Mouse (Mus musculus) limb, embryonic 13.5 days (tissue): ENCODE data around the gene 1700001O22Rik. TPM values are rescaled to one million over a fixed set of nuclear protein-coding genes. Genes with fewer than 3 reads are reported as not detected.
A peak's percentile ranks its signal among the peaks of the same experiment; 100 is the strongest.

Experiments used
- ATAC-seq: fragments of 200-750 bp; cut with Nextera tagmentation; 2 replicates; pipeline ENCODE4 v1.8.0; 2017; ENCODE audit warnings: low read depth, moderate number of reproducible peaks, moderate TSS enrichment; ENCODE audit not compliant: low FRiP score
- H3K27ac ChIP-seq: fragments of 300-500 bp; sonication (generic); 2 replicates; pipeline ENCODE4 v1.5.1; 2015; ENCODE audit warnings: inconsistent platforms, mild to moderate bottlenecking, moderate library complexity
- H3K27me3 ChIP-seq: fragments of 300-500 bp; sonication (generic); 2 replicates; pipeline ENCODE4 v1.6.1; 2015; ENCODE audit warnings: mild to moderate bottlenecking, inconsistent platforms
- H3K36me3 ChIP-seq: fragments of 300-500 bp; sonication (generic); 2 replicates; pipeline ENCODE4 v1.6.1; 2015; ENCODE audit warnings: inconsistent platforms, mild to moderate bottlenecking, moderate library complexity
- H3K4me1 ChIP-seq: fragments of 300-500 bp; sonication (generic); 2 replicates; pipeline ENCODE4 v1.6.1; 2015; ENCODE audit warnings: inconsistent platforms
- H3K4me2 ChIP-seq: fragments of 300-500 bp; sonication (generic); replicated peaks from 2 replicates; pipeline ENCODE4 v1.6.1; 2015; ENCODE audit warnings: inconsistent platforms, mild to moderate bottlenecking, moderate library complexity
- H3K4me3 ChIP-seq: fragments of 300-500 bp; sonication (generic); 2 replicates; pipeline ENCODE4 v1.5.1; 2015; ENCODE audit warnings: moderate library complexity, mild to moderate bottlenecking, inconsistent platforms
- H3K9ac ChIP-seq: fragments of 300-500 bp; sonication (generic); 2 replicates; pipeline ENCODE4 v1.6.1; 2015; ENCODE audit warnings: mild to moderate bottlenecking, inconsistent platforms
- H3K9me3 ChIP-seq: fragments of 300-500 bp; sonication (generic); 2 replicates; pipeline ENCODE4 v1.6.1; 2016; ENCODE audit warnings: inconsistent platforms
- WGBS: fragments of 180-500 bp; shearing (Covaris S2); methylation state at CpG from one replicate; pipeline ENCODE4 v1.1.7; 2015; 5-methylcytosine and 5-hydroxymethylcytosine counted together
- polyA plus RNA-seq: library from polyadenylated mRNA; unstranded; fragments of >200 nt; fragmentation: Nextera tagmentation; extraction: Ambion mirVana; gene quantifications from 2 replicates; pipeline ENCODE4 v1.2.1, GENCODE M21; 2015

Gene 1700001O22Rik
- polyA plus RNA-seq, 1 experiment from 2014 or later: 3.2 TPM

- Histone ChIP-seq H3K27ac (no peak overlapping the region), H3K9ac (peak overlapping the region; percentile 52; the same call in 1 of the 2 replicates)
- WGBS: 3% methylated on average over 48 of the region's 48 CpGs
Observed at GRCm38 (mm10) chr2:30794179-30795108, 9.0 kb downstream of the 1700001O22Rik start.

GRCm38 (mm10) chr2:30792061-30792460 is 11.4 kb downstream of the 1700001O22Rik start:
- H3K9me3 ChIP-seq: no peaks in the 10 kb centered on the region

More at GRCm38 (mm10) chr2:30794179-30795108, 9.0 kb downstream of the 1700001O22Rik start:
- Histone ChIP-seq H3K4me1 (peaks cover 38% of the 10 kb centered on the region), H3K9me3 (no peaks in the 10 kb centered on the region), H3K4me3 (peak overlapping the region; percentile 41), H3K27me3 (no peaks in the 10 kb centered on the region), H3K4me2 (peak overlapping the region; percentile 61), H3K36me3 (no peaks in the 10 kb centered on the region)
- peak; percentile 80 for ATAC-seq

GRCm38 (mm10) chr2:30787466-30787865 is 16.0 kb downstream of the 1700001O22Rik start:
- ATAC-seq: no peak
- no peak overlapping the region for H3K4me2 ChIP-seq
- peaks cover 32% of the 10 kb centered on the region for H3K4me1 ChIP-seq
- peak overlapping the region; percentile 31; the same call in 1 of the 2 replicates for H3K9ac ChIP-seq
- H3K27ac ChIP-seq: peak overlapping the region; percentile 22; the same call in 1 of the 2 replicates
- 58% methylated on average over 4 of the region's 4 CpGs for WGBS
- no peak overlapping the region for H3K4me3 ChIP-seq
- no peaks in the 10 kb centered on the region for H3K36me3 ChIP-seq
- H3K27me3 ChIP-seq: no peaks in the 10 kb centered on the region
- no peaks in the 10 kb centered on the region for H3K9me3 ChIP-seq

More at GRCm38 (mm10) chr2:30792061-30792460, 11.4 kb downstream of the 1700001O22Rik start:
- Histone ChIP-seq H3K9ac (no peak overlapping the region), H3K27me3 (no peaks in the 10 kb centered on the region), H3K4me2 (no peak overlapping the region), H3K36me3 (no peaks in the 10 kb centered on the region), H3K4me3 (no peak overlapping the region), H3K27ac (no peak overlapping the region), H3K4me1 (peaks cover 30% of the 10 kb centered on the region)
- no peak for ATAC-seq
- WGBS: 81% methylated on average over 7 of the region's 7 CpGs

- peak; percentile 35; the same call in 1 of the 2 replicates for ATAC-seq
- Histone ChIP-seq H3K4me3 (peak overlapping the region; percentile 33), H3K4me1 (peaks cover 33% of the 10 kb centered on the region), H3K27ac (peak overlapping the region; percentile 70; the same call in 1 of the 2 replicates), H3K4me2 (peak overlapping the region; percentile 59), H3K9ac (peak overlapping the region; percentile 61), H3K36me3 (no peaks in the 10 kb centered on the region), H3K9me3 (no peaks in the 10 kb centered on the region), H3K27me3 (no peaks in the 10 kb centered on the region)
- WGBS: 10% methylated on average over 40 of the region's 40 CpGs
Observed at GRCm38 (mm10) chr2:30784078-30784994, 19.1 kb downstream of the 1700001O22Rik start.

- H3K4me1 ChIP-seq: peaks cover 38% of the 10 kb centered on the region
- H3K9ac ChIP-seq: peak overlapping the region; percentile 63
- peak overlapping the region; percentile 59 for H3K4me2 ChIP-seq
- H3K4me3 ChIP-seq: peak overlapping the region; percentile 25
- no peaks in the 10 kb centered on the region for H3K36me3 ChIP-seq
- peak overlapping the region; percentile 73 for H3K27ac ChIP-seq
- no peaks in the 10 kb centered on the region for H3K27me3 ChIP-seq
- no peaks in the 10 kb centered on the region for H3K9me3 ChIP-seq
- peak; percentile 77 for ATAC-seq
- WGBS: under 1% methylated on average over 13 of the region's 13 CpGs
Observed at GRCm38 (mm10) chr2:30783346-30783745, 20.1 kb downstream of the 1700001O22Rik start.

GRCm38 (mm10) chr2:30782312-30783290 is 20.9 kb downstream of the 1700001O22Rik start:
- Histone ChIP-seq H3K27me3 (no peaks in the 10 kb centered on the region), H3K4me3 (peak overlapping the region; percentile 25; the same call in 1 of the 2 replicates), H3K4me1 (peaks cover 38% of the 10 kb centered on the region), H3K36me3 (no peaks in the 10 kb centered on the region), H3K4me2 (peak overlapping the region; percentile 59), H3K27ac (peak overlapping the region; percentile 73), H3K9ac (peak overlapping the region; percentile 63), H3K9me3 (no peaks in the 10 kb centered on the region)
- ATAC-seq: no peak
- WGBS: 75% methylated on average over 8 of the region's 8 CpGs

GRCm38 (mm10) chr2:30779241-30779640 is 24.2 kb downstream of the 1700001O22Rik start:
- H3K9ac ChIP-seq: no peak overlapping the region
- 4% methylated on average over 5 of the region's 5 CpGs for WGBS
- H3K9me3 ChIP-seq: no peaks in the 10 kb centered on the region
- ATAC-seq: no peak
- H3K36me3 ChIP-seq: no peaks in the 10 kb centered on the region
- H3K4me2 ChIP-seq: no peak overlapping the region
- no peak overlapping the region for H3K4me3 ChIP-seq
- no peaks in the 10 kb centered on the region for H3K27me3 ChIP-seq
- peaks cover 17% of the 10 kb centered on the region for H3K4me1 ChIP-seq
- H3K27ac ChIP-seq: no peak overlapping the region

GRCm38 (mm10) chr2:30778235-30778634 is 25.2 kb downstream of the 1700001O22Rik start:
- H3K36me3 ChIP-seq: no peaks in the 10 kb centered on the region
- H3K4me3 ChIP-seq: no peak overlapping the region
- no peaks in the 10 kb centered on the region for H3K27me3 ChIP-seq
- peaks cover 11% of the 10 kb centered on the region for H3K4me1 ChIP-seq
- H3K4me2 ChIP-seq: no peak overlapping the region
- 74% methylated on average over 4 of the region's 4 CpGs for WGBS
- no peak overlapping the region for H3K27ac ChIP-seq
- no peak for ATAC-seq
- no peaks in the 10 kb centered on the region for H3K9me3 ChIP-seq
- no peak overlapping the region for H3K9ac ChIP-seq

GRCm38 (mm10) chr2:30777266-30777665 is 26.2 kb downstream of the 1700001O22Rik start:
- H3K9me3 ChIP-seq: no peaks in the 10 kb centered on the region
- H3K9ac ChIP-seq: no peak overlapping the region
- ATAC-seq: no peak
- H3K27me3 ChIP-seq: no peaks in the 10 kb centered on the region
- 81% methylated on average over 3 of the region's 3 CpGs for WGBS
- H3K27ac ChIP-seq: no peak overlapping the region
- H3K4me2 ChIP-seq: no peak overlapping the region
- H3K4me3 ChIP-seq: no peak overlapping the region
- peaks cover 12% of the 10 kb centered on the region for H3K4me1 ChIP-seq
- no peaks in the 10 kb centered on the region for H3K36me3 ChIP-seq

- Histone ChIP-seq H3K9me3 (no peaks in the 10 kb centered on the region), H3K4me2 (no peak overlapping the region), H3K4me3 (no peak overlapping the region), H3K27ac (no peak overlapping the region), H3K4me1 (peaks cover 25% of the 10 kb centered on the region), H3K36me3 (no peaks in the 10 kb centered on the region), H3K27me3 (no peaks in the 10 kb centered on the region), H3K9ac (no peak overlapping the region)
- ATAC-seq: no peak
- WGBS: 57% methylated on average over 3 of the region's 3 CpGs
Observed at GRCm38 (mm10) chr2:30775955-30776354, 27.5 kb downstream of the 1700001O22Rik start.
